Mouse (Mus musculus) WW6 (cell line): ENCODE measurements around the gene Htr6.

ENCODE experiments used
- DNase-seq: peaks from one replicate; pipeline ENCODE4 v3.0.0-alpha.2; 2013; ENCODE audit warnings: low read depth, low spot score

The Htr6 gene

DNA sequence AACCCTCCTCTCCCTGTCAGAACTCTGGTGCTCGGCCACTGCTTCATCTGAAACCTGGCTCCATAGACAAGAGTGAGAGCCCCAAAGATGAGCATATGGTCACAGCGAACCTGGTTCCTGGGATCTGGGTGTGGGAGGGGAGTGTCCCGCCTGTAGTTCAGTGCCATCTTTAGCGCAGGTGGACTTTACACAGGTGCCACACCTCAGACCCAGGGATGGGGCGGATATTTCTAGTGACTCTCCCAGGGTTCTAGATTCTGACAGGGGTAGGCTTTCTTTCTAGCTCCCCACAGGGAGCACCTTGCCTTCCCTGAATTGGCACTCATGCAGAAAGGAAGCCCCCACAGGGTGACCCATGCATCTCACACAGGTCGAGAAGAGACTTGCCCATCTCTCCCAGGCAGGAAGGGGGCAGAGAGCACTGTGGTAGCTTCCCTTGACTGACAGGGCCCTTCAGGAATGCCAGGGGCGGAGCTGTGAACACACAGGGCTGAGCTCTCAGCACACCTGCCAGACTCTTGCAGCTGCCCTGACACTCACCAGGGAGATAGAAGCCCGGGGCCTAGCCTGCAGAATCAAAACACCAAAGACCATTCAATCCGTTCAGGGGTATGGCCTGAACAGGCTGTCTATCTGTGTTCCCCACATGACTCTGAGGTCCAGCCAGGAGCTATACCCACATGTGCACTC lies 13.8 kb upstream of the Htr6 start:
- DNase-seq = no peak

DNA sequence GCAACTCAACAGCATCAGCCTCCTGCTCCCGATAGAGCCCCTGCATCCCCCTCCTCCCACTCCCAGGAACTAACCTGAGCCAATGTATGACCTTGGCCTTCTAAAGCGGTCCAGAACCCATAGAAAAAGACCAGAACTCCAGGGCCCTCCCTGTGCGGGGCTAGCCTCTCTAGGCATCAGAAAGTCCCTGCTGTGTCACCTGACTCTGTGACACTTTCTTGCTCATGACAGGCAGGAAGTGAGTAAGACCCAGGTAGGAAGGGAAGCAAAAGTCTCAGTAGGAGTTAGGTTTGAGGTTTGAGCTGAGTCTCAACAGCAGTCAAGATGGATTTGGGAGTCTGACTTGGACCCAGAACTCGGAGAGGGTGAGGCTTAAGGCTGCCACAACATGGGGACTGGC lies 11.6 kb upstream of the Htr6 start:
- no peak for DNase-seq

DNA sequence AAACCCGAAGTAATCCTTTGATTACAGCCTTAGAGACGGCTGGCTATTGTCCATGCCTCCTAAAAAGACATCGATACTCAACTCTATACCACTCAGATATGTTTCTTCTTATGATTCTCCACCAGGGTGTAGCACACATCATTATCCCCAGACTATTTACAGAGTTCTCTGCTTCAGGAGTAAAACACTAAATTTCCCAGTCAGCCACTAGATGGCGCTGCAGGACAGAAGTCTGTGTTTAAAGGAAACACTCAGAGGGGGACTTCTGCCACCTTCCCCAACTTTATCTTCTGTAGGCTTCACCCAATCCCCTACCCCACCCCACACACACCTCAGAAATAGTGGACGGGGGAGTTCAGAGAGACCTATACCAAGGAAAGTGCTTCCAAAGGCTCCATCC lies 10.7 kb upstream of the Htr6 start:
- peak; percentile 56 for DNase-seq

DNA sequence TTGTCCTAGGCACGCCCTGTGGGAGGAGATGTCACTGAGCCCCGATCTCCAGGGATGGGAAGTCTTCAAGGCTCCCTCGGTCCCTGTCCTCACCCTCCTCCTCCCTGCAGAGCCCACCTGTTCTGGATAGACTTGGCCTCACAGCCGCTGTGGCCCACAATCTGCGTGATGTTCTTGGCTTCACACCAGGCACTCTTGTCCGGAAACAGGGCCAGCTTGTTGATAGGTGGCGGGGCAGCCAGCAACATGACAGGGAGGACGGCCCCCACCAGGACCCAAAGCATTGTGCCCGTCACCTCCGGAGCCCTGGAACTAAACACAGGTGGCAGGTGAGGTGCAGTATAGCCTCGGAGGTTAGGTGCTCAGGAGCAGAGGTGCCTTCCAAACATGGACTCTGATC lies 10.0 kb upstream of the Htr6 start:
- no peak for DNase-seq

DNA sequence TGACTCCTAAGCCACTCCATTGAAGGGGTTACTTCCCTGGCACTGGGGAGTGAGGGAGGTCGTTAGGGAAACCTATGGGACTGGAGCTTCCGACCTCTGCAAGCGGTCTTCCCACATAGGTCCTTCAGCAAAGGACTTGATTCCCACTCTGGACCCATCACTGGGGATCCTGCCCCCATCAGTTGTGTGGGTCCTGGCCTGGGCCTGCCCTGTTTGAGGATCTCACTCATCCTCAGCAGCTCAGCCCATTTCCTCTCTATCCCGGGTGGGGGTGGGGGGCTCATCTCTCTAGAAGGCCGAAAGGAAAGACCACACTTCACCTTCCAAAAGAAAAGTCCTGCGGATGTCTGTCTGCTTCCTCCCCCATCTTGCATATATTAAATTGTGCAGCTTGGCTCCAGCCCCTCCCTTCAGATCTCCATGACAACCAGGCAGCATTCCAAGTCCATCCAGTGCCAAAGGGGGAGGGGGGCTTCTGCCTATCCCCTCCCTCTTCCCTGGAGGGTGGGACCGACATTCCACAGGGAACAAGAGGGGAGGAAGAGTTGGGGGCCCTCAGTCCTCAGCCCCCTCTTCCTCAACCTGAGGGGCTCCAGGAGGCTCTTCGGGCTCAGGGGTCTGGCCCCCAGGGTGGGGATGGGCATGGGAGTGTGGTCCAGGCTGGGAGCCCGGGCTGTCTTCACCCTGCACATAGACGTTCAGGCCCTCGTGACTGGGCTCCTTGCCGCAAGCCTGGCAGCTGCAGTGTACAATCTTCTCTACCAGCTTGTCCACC lies 7.6 kb upstream of the Htr6 start:
- DNase-seq = no peak

DNA sequence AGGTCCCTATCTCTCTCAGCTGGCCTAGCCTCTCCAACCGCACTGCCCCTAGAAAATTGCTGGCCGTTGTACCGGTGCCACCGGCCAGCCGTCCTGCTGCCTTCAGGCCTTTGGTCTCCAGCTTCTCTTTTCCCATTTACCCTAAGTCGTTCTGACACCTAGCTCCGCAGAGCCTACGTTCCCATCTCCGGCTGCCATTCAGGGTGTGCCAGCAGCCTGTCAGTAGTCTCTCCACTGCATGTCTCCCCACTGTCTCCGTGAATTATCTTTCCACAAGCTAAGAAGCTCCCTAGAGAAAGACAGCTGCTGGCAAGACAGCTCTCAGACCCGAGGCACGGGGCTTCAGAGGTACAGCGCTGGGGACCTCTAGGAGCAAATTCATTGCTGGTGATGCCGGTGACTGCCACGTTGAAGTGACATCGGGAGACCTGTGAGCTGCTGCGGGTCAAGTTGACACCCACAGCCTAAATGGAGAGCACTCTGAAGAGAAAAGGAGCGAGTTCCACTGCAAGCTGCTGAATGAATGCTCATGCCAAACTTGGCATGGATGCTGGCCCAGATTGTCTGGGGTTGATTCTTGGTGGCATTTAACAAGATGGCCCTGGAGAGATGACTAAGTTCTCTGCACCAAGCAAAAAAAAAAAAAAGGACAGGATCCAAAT lies 6.0 kb upstream of the Htr6 start:
- no peak for DNase-seq

DNA sequence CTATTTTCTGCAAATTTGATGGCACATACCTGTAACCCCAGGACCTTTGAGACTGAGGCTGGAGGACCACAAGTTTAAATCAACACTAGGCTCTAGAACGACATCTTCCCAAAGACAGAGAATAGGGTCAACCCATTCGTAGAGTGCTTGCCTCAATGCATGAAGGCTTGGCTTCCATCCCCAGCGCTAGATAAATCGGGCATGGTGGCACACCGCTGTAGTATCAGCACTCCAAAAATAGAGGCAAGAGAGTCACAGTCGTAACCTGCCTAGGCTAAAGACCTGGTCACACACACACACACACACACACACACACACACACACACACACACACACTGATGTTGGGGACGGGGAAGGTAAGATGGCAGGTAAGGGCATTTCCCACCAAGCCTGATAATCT lies 4.9 kb upstream of the Htr6 start:
- no peak for DNase-seq

DNA sequence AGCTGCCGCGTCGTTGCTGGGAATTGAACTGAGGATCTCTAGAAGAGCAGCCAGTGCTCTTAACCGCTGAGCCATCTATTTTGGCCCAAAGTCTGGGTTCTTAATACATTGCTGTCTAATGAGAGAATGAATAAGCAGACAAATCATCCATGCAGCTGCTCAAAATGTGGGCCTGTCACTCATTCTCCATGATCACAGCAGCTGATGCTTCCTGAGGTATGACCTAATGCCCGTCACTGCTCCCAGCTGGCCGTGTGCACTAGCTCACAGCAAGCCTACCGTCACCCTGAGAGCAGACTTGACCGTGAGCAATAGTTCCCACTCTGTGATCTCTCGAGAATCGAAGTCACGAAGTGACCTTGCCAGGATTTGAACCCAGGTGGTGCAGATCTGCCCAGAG lies 4.1 kb upstream of the Htr6 start:
- DNase-seq = no peak

DNA sequence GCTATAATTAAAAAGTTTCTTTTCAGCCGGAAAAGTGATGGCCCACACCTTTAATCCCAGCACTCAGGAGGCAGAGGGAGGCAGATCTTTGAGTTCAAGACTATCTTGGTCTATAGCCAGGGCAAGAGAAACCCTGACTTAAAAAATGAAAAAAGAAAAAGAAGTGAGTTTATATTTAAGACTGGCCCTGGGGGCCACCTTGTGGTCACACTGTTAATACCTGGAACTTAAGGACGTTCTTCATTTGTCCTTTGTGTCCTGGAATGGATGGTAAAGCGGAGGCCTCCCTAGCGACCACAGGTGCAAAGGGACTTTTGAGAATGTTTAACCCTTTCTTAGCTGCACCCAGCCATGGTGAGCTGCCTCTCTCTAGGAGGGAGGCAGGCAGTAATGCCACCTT lies 3.4 kb upstream of the Htr6 start:
- no peak for DNase-seq

DNA sequence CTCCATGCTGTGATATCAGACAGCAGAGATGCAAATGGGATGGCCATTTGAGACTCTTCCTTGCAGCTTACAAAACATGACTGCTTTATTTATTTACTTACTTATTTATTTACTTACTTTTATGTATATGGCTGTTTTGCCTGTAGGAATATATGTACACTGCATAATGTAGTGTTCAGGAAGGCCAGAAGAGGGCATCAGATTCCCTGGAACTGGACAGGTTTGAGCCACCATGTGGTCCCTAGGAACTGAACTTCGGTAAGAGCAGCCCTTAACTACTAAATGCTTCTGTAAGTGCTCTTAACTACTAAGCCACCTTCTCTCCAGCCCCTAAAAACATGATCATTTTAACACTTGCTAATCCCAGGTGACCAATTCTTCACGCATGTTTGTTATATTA lies 2.9 kb upstream of the Htr6 start:
- DNase-seq = no peak

DNA sequence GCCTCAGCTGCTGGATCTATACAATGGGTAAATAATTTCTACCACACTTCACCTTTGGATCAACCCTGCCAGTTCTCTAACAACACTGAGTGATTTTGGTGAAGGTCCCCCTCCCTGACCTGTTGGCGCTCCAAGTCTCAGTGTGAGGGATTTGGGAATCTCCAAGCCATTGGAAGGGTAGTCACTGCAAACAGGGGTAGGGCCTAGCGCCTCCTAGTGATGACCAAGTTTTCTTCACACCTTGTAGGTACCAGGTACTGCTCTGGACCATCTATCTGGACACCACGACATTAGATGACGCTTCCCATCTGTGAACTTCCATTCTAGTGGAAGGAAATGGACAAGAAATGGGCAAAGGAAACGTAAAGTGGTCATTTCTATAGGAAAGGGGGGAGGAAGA lies 545 bp upstream of the Htr6 start:
- DNase-seq = no peak

DNA sequence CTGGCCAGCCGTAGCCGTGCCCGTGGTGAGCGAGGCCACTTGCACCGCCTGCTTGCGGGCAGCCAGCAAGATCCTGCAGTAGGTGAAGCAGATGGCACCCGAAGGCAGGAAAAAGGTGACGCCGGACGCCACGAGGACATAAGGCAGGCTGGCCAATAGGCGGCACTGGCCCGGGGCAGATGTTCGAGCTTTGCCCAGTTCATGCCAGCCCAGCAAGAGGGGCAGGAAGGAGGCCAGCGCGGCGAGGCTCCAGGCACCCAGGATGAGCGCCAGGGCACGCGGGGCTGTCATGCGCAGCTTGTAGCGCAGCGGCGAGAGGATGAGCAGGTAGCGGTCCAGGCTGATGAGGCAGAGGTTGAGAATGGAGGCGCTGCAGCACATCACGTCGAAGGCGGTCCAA lies 1.3 kb downstream of the Htr6 start:
- no peak for DNase-seq

DNA sequence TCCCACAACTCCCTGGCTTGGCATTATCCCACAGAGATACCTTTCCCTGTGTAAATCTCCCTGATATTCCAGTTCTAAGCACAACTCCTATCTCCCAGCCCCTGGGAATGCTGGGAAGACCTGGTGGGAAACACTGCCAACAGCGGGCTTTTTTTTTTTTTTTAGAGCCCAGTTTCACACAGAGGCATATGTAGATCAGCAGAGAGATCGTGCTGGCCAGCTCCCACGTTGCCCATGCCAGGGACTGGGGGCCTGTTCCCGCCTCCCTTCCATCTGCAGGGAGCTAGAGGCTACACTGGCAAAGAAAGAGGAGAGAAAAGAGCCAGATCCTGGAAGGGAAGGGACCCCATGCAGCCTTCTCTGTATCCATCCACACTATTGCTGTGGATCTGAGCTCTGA lies 7.1 kb downstream of the Htr6 start:
- DNase-seq = no peak

DNA sequence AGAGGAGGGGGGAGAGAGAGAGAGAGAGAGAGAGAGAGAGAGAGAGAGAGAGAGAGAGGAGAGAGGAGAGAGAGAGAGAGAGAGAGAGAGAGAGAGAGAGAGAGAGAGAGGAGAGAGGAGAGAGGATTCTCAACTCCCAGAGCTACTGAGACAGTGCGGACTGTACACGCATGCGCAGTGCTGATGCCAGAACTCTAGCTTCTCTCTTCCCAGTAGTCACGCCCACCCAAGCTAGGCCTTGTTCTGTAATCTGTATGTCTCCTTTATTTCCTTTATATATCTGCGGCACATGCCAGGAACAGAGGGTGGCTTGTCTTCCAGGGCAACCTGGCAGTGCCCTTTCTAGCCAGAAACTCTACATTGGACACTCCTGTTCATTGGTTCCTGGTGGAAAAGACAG lies 10.5 kb downstream of the Htr6 start:
- no peak for DNase-seq

DNA sequence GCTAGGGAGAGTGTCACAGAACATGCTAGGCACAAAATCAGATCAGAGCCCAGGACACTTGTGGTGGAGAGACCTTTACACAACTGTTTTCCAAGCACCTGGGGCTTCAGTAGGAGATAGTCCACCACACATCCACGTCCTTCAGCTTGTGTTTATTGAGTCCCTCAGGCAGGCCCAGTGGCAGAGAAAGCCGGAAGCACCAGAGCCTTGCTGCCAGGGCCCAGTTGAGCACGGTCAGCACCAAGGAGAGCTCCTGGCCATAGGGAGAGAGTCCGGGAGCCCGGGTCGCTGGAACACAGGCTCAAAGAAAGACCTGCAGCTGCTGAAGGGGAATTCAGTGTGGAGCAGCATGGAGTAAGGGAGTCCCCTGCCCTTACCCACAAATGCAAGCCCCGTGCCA lies 15.8 kb downstream of the Htr6 start:
- no peak for DNase-seq

DNA sequence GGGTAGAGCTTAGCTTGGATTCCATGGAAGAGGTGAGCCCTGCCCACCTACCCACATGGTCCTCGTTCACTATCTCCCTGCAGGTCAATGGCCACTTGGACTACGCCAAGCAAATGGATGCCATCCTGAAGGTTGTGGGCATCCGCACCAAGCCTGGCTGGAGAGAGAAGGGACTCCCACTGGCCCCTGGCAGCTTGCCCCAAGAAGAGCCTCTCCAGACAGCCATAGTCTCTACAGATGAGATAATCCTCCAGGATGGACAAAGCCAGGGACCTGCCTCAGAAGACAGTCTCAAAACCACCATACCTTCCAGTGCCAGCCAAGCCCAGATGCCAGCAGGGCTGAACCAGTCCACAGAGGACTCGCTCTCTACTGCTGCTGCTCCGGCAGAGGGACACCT lies 17.3 kb downstream of the Htr6 start:
- no peak for DNase-seq

DNA sequence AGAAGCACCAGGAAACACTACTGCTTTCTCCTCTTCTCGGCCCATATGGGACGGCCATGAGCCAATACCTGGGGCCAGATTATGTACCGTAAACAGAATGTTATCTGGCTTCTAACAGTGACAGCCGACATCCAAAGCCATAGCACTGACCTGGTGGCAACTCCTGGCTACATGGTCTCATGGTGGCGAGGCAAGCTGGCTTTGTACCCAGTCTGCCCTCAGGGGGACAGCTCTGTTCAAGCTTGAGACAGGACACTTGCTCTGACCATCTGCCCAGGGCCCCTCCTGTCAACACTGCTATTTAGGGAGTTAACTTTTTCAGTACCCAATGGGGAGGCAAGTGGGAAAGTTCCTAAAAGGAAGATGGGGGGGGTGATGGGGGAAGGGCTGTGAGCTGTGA lies 18.1 kb downstream of the Htr6 start:
- no peak for DNase-seq

DNA sequence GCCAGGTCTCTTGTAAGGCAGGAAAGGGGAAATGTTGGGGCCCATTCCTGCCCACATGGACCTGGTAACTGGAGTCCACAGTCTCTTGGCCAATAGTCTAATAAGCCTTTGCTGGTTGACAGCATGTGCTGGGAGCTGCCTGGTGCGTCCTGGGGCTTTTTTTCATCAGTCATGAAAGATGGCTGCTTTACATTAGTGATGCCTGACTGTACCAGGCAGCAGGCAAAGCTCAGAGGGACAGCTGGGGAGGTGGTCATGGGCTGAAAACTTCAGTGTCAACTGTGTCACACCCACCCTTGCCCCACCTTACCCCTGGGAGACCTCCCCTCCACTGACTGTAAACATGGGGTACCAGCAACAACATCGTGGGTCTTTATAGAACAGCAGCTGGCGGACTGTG lies 19.6 kb downstream of the Htr6 start:
- no peak for DNase-seq

DNA sequence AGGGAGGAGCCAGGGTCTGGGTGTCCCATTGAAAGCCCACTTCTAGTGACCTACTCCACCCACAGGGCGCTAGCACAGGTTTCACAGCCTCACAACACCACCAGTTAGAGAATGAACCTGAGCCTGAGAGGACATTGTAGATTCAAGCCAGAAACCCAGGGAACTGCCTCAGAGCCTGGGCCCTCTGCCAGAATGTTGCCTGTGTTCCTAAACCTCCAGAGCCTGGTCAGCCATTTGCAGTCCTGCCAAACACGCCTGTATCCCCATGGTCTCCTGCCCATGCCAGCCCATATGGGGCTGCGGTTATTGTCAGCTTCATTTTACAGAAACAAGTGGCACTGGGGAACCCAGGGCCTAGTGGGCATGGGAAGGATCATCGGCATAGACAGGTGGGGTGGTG lies 20.0 kb downstream of the Htr6 start:
- no peak for DNase-seq

DNA sequence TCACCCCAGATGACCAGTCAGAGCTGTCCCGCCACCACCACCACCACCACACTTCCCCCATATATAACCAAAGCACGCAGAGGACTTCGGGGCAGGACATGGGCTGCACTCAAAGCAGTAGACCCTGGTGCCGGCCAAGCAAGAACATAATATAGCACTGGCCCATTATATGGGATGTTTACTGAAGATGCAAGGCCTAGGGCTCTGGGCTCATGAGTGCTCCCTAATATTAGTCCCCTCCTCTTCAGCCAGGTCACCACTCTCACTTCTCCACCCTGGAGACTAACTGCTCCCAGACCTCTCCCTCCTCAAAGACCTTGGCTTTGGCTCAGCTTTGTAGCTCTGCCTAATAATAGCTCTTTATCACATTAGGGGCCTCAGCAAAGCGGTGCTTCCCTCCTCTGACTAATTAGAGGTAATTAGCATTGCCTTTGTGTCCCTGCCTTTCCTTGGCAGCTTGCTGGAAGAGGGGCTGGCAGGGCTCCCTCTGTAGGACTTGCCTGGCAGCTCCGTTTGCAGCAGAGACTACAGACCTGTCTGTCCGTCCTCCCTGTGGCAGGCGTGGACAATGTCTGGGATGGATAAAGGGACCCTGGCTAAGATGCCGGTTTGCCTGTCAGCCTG lies 21.0 kb downstream of the Htr6 start:
- DNase-seq = no peak

DNA sequence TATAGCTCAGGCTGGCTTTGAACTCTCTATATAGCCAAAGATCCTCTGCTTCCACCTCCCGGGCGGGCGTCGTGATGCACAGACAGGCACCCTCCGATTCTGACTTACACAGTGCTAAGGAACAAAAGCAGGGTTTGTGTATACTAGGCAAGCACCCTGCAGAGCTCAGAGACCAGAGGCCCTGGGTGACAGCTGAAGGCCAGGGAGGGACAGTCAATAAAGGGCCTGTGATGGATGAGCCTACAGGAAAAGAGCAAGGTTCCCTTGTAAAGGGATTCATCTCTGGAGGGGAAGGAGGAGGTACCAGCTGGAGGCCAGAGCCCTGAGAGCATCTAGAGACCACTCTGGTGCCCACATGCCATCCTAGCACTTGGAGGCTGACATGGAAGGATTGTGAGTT lies 22.0 kb downstream of the Htr6 start:
- no peak for DNase-seq

DNA sequence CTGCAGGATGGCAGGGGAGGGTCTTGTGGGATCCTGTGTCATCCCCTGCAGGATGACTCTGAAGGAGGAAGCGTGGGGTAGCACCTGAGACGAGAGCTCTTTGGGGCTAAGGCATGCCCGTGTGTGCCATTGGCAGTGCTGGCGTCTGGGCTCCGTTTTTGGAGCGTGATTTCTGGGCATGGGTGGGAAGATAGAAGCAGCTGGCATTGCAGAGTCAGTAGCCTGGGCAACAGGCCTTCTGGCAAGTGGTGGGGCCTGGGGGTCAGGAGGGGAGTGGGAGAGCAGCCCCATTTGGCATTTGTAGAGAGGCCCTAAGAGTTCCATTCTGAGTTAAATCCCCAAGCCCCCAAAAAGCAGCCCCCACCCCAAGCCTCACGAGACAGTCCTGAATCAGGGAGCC lies 22.6 kb downstream of the Htr6 start:
- DNase-seq = no peak

DNA sequence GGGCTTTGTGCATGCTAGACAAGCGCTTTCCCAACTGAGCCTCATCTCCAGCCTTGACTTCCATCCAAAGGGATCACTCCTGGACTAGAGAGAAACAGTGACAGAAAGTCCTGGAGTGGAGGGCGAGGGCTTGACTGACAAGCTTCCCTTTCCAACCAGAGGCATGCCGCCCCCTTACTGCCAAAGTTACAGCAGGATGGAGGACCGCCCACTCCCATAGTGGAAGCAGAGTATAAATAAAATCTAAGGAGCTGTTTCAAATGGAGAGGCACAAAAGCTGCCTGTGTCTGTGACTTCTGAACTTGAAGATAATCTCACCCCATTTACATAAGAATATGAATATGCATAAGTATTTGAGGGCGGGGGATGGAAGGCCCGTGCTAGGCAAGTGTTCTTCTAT lies 26.9 kb downstream of the Htr6 start:
- no peak for DNase-seq
